Mouse (Mus musculus) MN1 (cell line): ENCODE measurements around the gene Foxred1.

ENCODE experiments used
- DNase-seq: peaks from one replicate; pipeline ENCODE4 v3.0.0-alpha.2; 2016; ENCODE audit warnings: low spot score

Gene Foxred1

DNA sequence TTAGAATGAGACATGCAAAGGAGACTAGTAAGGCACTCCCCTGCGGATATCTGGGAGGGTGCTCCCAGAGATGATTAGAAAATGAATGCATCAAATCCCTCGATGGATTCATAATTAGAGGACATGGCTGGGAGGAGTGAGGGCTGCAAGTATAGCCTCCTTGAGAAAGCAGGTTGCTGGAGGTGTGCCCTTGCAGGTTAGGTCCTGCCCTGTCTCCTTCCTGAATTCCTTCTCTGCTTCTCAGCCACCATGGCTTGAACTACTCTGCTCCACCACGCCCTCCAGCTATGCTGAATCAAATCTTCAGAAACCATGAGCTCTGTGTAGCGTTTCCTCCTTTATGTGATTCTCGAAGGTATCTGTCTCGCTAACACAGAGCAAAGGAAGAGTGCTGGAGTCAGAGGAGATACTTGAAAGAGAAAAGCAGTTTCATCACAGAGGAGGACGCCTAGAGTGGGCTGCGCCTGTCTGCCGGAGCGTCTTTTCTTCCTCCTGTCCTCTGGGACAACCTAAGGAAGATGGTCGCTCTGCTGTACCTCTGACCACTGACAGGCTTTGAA, 17.8 kb downstream of the Foxred1 start:
- DNase-seq = no peak

- peak; percentile 74 for DNase-seq
These were observed 22.2 kb downstream of the Foxred1 start for GRCm38 (mm10) chr9:35188700-35189099.

DNA sequence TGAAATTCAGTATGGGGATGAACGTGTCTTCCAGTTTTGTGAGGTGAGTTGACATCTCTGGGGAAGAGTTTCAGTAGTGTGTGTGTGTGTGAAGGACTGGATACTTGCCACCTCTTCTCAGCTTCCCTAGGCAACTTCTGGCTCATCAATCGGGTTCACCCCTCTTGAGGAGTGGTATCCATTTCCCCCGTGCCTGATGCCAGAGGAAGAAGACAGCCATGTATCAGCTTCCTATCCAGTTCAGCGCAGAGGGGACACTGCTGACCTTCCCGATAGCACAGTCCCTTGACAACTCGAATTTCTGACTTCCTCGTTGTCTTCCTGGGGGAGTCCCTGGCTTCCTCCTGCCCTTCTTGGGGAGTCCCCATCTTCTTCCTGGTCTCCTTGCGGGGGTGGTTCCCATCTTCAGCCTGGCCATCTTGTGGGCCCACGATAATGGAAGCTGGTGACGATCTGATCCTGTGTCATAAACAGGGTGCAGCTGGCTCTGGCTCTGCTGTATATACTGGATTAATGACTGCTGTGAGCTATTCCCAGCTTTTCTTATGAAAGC, 23.4 kb downstream of the Foxred1 start:
- DNase-seq = no peak

DNA sequence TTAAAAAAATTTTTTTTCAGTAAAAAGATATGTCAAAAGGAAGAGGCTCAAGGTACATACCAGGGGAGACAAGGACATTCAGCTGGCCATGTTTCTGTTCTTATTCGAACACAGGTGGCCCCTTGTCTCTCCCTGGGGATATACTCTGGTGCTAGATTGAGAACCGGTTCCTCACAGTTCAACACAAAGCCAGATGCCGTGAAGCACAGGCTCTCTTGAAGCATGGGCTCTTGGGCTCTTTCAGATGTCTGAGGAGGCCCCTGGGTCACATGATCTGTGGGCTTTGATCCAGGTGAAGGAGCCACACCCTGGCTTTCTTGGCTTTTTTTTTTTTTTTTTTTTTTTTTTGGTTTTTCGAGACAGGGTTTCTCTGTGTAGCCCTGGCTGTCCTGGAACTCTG, 24.4 kb downstream of the Foxred1 start:
- no peak for DNase-seq

DNA sequence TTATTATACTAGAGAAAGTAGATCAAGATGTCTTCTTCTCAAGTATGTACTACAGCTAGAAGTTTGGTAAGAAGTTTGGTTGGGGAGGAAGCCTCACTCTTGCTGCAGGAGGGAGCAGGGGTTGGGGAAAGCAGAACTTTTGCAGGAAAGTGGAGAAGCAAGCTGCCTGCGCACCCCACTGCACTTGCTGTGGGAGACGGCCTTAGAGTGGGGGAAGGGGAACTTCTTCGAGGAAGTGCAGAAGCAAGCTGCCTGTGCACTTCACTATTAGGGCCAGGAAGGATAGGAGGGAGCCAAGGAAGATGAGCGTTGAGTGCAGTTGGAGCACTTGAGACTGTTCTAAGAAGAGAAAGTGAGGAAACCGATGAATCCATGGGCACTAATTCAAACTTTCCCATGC, 27.5 kb downstream of the Foxred1 start:
- DNase-seq = no peak

DNA sequence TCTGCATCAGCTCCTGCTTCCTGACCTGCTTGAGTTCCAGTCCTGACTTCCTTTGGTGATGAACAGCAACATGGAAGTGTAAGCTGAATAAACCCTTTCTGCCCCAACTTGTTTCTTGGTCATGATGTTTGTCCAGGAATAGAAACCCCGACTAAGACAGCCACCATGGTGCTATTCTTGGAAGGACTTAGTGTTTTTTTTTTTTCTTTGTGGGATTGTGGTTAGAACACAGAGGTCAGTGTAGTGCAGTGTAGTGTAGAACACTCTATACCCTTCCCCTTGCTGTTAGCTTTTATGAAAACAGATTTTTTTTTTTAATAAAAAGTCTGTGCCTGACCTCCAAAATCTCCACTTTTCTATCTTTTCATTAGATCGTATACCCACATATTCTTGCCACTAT, 28.0 kb downstream of the Foxred1 start:
- DNase-seq = no peak

DNA sequence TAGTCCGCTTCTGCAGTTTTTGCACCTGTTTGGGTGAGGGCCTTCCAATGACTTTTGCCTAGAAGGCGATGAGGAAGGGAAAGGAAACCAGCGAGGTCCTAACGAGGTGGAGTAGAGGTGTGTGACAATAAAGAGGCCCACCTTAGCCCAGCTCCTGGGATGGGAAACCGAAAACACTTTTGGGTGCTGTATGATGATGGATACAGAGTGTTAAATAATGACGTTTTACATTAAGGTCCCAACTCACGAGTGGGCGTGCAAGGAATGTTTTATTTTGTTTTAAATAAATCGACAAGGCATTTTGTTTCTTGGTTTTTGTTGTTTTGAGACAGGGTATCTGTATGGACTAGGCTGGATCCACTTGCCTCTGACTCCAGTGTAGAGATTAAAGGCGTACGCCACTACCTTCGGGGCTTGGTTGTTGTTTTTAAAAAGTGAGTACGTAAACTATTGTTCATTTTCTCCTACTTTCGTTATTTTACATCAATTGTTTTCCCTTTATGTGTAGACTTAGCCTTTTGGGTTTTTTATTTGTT, 34.7 kb downstream of the Foxred1 start:
- no peak for DNase-seq

GRCm38 (mm10) chr9:35175251-35176123, 35.4 kb downstream of the Foxred1 start, which contains the start of gene Dcps:
Gene Dcps (minus strand): TSS chr9:35176061.
- DNase-seq = peak; percentile 81

GRCm38 (mm10) chr9:35173331-35173730, 37.5 kb downstream of the Foxred1 start:
- DNase-seq = no peak

GRCm38 (mm10) chr9:35170071-35170470, 40.8 kb downstream of the Foxred1 start:
- DNase-seq = no peak

DNA sequence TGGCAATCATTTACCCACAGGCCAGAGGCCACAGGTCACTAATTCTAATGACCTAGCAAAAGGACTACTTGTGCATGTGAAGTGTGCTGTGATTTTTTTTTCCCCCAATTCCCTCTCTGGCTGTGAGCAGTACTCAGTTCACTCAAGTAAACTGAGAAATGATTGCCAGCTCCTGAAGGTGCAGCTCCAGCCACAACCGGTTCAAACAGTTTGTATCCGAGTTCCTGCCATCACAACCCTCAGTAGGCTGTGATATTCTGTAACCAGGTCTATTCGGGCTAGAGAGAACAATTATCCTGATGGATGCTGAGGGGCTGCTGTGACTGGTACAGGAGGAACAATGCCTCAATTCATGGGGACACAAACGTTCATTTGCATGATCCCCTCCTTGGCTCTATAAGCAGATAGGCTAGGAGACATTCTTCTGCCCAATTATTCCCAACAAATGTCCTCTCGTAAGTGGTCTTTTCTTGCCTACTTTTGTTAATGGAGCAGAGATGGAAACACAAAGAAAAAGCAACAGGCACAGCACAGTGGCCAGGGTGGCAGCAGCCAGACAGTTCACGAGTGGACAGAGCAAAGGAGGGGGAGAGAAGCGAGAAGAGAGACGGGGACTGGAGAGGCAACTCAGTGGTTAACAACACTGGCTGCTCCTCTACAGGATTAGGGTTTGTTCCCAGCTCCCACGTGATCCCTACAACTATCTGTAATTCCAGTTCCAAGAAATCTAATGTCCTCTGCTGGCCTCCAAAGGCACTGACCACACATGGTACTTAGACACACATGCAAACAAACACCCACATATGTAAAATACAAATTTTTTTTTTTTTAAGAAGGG, 43.8 kb downstream of the Foxred1 start:
- DNase-seq = no peak

DNA sequence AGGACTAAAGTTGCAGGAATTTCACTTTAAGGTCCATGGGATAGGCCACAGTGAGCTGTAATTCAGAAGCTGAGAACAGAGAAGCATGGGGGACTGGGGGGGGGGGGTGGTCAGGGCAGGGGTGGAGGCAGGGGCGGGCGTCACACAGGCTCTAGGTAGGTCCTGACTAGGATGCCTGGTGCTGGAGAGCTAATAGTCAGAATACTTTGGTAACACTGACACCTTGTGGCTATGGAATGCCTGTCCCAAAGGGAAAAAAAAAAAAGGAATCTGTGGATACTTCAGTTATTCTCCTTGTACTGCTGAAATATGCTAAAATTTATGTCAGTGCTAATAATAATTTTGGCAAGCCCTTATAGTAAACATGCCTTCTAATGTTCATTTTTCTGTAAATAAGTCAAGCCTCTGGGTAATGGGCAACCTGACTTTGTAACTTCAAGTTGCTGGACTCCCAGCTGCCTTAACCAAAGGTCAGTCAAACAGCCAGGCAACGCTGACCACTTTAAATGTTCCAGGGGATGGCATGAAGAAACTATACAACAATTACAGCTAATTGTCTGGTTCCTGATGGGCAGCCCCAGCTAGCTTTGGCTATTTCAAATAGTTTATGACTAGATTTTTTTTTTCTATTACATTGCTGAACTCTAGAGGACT, 44.6 kb downstream of the Foxred1 start:
- DNase-seq = peak; percentile 35

DNA sequence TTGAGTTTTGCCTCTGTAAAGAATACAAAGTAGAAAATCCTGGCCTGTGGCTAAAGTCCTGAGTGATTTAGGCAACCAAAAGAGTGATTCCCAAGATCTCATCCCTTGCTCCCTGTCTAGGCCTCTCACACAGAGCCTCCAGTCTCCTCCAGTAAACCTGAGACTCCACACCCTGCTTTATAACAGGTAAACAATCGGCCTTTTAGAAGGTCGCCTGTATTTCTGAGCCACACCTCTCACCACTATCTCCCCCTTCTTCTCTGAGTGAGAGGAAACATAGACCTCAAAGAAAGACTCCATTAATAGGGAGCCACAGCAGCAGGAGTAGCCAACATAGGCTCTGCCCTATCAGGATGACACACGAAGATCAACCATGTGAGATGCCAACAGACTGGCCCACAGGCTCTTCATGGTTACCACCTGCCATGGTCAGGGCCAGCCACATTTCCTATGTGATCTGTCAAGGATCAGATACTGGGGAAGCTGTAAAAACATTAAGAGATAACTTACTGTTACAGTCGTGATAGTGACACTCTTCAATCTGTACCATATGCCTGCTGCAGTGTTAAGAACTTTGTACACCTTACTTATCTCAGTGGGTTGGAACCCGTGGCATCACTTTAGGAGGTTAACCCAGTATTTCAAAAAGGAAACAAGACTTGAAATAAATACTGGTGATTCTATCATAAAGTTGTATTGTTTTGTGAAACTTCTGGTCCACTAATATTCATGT, 46.5 kb downstream of the Foxred1 start:
- no peak for DNase-seq

DNA sequence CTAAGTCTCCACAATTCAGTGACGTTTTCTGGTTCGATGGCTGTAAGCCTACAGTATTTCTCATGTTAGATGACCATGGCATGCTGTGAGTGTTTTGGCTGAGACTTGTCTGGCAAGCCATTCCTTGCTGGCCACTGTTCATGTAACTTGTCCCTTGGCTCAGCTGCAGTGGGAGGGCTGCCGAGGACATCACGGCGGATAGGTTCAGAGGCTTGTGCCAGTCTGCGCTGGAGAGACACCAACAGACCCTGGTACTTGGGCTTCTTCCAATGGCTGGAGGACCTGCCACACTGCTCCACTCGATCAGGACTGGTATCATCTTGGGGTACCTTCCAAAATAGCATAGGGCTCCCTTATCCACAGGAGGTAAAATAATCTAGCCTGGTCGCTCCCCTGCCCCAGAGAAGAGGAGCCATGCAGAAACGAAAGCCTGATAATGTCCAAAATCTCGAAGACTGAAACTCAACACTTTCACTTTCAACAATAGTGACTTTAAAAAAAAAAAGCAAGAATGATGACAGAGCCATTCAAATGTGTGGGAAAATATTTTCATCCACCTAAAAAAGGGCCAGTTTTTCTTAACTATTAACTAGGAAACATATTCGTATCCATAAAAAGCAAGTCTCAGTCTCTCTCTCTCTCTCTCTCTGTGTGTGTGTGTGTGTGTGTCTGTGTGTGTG, 47.7 kb downstream of the Foxred1 start:
- DNase-seq = no peak

GRCm38 (mm10) chr9:35161721-35162120, 49.1 kb downstream of the Foxred1 start:
- DNase-seq = no peak

DNA sequence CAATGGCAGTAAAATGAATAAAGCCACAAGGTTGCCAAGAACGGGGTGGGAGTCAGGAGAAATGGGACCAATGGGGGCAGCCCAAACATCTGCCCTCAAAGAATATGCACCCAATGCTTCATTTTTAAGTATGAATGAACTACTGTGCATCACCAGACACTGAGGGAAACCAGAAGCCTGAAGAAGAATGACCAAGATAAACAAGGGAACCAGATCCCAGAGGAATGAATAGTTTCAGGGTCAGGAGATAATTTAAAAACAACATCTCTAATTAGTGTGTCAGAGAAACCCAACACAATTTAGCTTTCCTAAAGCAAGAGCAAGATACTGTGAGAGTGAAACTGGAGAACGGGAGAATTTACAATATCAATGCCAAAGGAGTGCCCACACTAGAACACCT, 50.2 kb downstream of the Foxred1 start:
- DNase-seq = no peak

GRCm38 (mm10) chr9:35158477-35158876, 52.4 kb downstream of the Foxred1 start:
- no peak for DNase-seq

DNA sequence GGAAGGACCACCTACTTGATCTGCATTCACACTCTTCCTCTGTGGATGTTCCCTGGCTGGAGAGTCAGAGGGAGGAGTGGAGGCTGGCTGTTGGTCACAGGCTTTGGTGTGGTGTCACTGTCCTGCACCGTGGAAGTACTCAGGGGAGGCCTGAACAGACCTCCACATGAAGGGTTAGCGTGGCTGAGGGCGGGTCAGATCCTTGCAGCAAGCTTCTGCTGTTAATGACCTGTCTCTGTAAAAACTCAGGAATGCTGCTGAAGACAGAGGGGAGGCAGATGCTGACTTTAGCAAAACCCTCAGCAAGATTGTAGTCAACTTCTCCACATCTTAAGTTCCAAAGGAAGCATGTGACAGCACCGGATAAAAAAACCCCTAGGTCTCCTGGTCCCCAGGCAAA, 54.0 kb downstream of the Foxred1 start:
- no peak for DNase-seq

DNA sequence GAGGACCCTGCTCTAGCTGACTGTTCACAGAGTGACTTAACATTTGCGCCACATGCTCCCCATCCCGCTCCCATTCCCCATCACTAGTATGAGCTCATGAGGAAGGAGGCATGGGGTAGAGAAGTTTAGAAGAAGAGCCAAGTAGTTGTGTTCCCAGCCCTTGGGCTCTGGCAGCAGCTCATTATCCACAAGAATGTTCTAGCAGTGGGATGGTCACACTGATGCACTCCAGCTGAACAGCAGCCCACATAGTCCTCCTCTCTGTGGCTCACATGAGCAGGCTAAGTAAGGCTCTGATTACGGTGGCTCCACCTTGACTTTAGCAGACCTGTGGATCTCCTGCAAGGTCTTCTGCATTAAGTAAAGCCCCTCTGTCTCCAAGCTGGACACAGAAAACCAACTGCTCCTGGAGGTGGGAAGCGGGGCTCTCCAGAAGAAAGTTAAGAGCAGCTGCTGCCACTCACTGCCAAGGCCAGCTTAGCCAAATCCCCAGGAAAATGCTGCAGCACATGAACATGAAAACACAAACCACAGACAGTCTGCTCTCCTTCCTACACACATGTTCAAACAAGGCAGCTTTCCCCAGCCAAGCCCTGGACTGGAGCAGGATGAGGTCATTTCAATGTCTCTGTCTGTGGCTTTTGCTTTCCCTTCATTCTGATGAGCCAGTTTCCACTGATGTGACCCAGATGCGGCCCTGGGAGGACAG, 54.7 kb downstream of the Foxred1 start:
- DNase-seq = peak; percentile 16
